Mouse (Mus musculus) forebrain, embryonic 14.5 days (tissue): Measurements from ENCODE around the gene Lhfpl2. TPM values are rescaled to one million over a fixed set of nuclear protein-coding genes. Genes with fewer than 3 reads are reported as not detected.

ENCODE experiments used
- polyA plus RNA-seq: library from polyadenylated mRNA; unstranded; fragments of >200 nt; fragmentation: Nextera tagmentation; extraction: Ambion mirVana; gene quantifications from 2 replicates; pipeline ENCODE4 v1.2.1, GENCODE M21; 2014

Lhfpl2 gene
- polyA plus RNA-seq, 1 experiment from 2014 or later = 9.7 TPM

Other genes with a start within 250 kb of the Lhfpl2 start
- gene Scamp1, start 228.1 kb downstream of the Lhfpl2 start, polyA plus RNA-seq = 58.5 and 85.3 TPM in 2 replicates